Mouse (Mus musculus): ENCODE data around the gene Slc9a3r2. TPM values are rescaled to one million over a fixed set of nuclear protein-coding genes. Genes with fewer than 3 reads are reported as not detected.
A peak's percentile ranks its signal among the peaks of the same experiment; 100 is the strongest.
"Not testable (repeated sequence)": the region's sequence is repeated elsewhere in the genome, so short reads cannot be mapped to it uniquely, and the experiment has no call there.

The Slc9a3r2 gene
- total and polyA plus RNA-seq, 2 experiments from 2014 or later = 60.6 to 91.1 TPM

- peak; percentile 72 for DNase-seq (ENCODE audit: low spot score)
- 24% methylated on average over 6 of the region's 6 CpGs for WGBS
- no peaks in the 10 kb centered on the region for H3K36me3 ChIP-seq (ENCODE audit: insufficient read depth, low read length)
- H3K4me2 ChIP-seq (ENCODE audit: low read depth, low read length) = no peak overlapping the region
- peaks cover 14% of the 10 kb centered on the region for H3K4me1 ChIP-seq (ENCODE audit: insufficient read depth, low read length)
- H3K27ac ChIP-seq = no peak overlapping the region
- no peaks in the 10 kb centered on the region for H3K27me3 ChIP-seq (ENCODE audit: insufficient read depth, low read length)
- TF ChIP-seq CTCF (IDR thresholded peaks at IDR 0.05; ENCODE audit: low read depth) = peak; percentile 80
- H3K9me3 ChIP-seq (ENCODE audit: low read length) = no peaks in the 10 kb centered on the region
- H3K9ac ChIP-seq (replicated peaks; ENCODE audit: low read length) = no peak overlapping the region
- H3K4me3 ChIP-seq (ENCODE audit: low read length) = no peak overlapping the region
- no peak for ATAC-seq
Measured at GRCm38 (mm10) chr17:24667416-24667815, 17.3 kb upstream of the Slc9a3r2 start.

GRCm38 (mm10) chr17:24667011-24667410, 16.9 kb upstream of the Slc9a3r2 start:
- not testable (repeated sequence) for H3K4me2 ChIP-seq (ENCODE audit: low read depth, low read length); H3K9me3 ChIP-seq (ENCODE audit: low read length); H3K27me3 ChIP-seq (ENCODE audit: insufficient read depth, low read length); DNase-seq (ENCODE audit: low spot score); H3K4me3 ChIP-seq (ENCODE audit: low read length); H3K36me3 ChIP-seq (ENCODE audit: insufficient read depth, low read length); H3K9ac ChIP-seq (replicated peaks; ENCODE audit: low read length); H3K27ac ChIP-seq; ATAC-seq
- peaks cover 14% of the 10 kb centered on the region for H3K4me1 ChIP-seq (ENCODE audit: insufficient read depth, low read length)
- 68% methylated on average over 7 of the region's 7 CpGs for WGBS

- WGBS = 3% methylated on average over 47 of the region's 47 CpGs
- Histone ChIP-seq H3K27me3 (ENCODE audit: insufficient read depth, low read length) (peaks cover 24% of the 10 kb centered on the region; the same call in 1 of the 2 replicates), H3K36me3 (ENCODE audit: insufficient read depth, low read length) (no peaks in the 10 kb centered on the region), H3K27ac (no peak within 1 kb of the TSS), H3K9me3 (ENCODE audit: low read length) (no peaks in the 10 kb centered on the region), H3K4me1 (ENCODE audit: insufficient read depth, low read length) (peaks cover 7% of the 10 kb centered on the region), H3K4me3 (ENCODE audit: low read length) (peak within 1 kb of the TSS; percentile 33), H3K4me2 (ENCODE audit: low read depth, low read length) (peak within 1 kb of the TSS; percentile 54), H3K9ac (replicated peaks; ENCODE audit: low read length) (peak within 1 kb of the TSS; percentile 35; the same call in 1 of the 2 replicates)
- no peak for DNase-seq (ENCODE audit: low spot score)
- TF ChIP-seq CTCF (IDR thresholded peaks at IDR 0.05; ENCODE audit: low read depth) = no peak
- ATAC-seq = no peak
Measured at GRCm38 (mm10) chr17:24658017-24658758, 8.1 kb upstream of the Slc9a3r2 start, which contains the start of gene Npw. TSS of gene Npw (minus strand) at chr17:24658457.

- ATAC-seq = no peak
- no peak overlapping the region for H3K27ac ChIP-seq
- 72% methylated on average over 4 of the region's 4 CpGs for WGBS
Measured at GRCm38 (mm10) chr17:24654969-24655368, 4.8 kb upstream of the Slc9a3r2 start.

GRCm38 (mm10) chr17:24653967-24654710, 4.0 kb upstream of the Slc9a3r2 start:
- Histone ChIP-seq H3K27me3 (ENCODE audit: insufficient read depth, low read length) (peaks cover 15% of the 10 kb centered on the region; the same call in 1 of the 2 replicates), H3K9me3 (ENCODE audit: low read length) (no peaks in the 10 kb centered on the region), H3K4me2 (ENCODE audit: low read depth, low read length) (peak overlapping the region; percentile 40), H3K36me3 (ENCODE audit: insufficient read depth, low read length) (no peaks in the 10 kb centered on the region), H3K4me3 (ENCODE audit: low read length) (no peak overlapping the region), H3K4me1 (ENCODE audit: insufficient read depth, low read length) (peaks cover 11% of the 10 kb centered on the region), H3K27ac (no peak overlapping the region), H3K9ac (replicated peaks; ENCODE audit: low read length) (no peak overlapping the region)
- peak; percentile 97 for TF ChIP-seq CTCF (IDR thresholded peaks at IDR 0.05; ENCODE audit: low read depth)
- ATAC-seq = peak; percentile 75
- 9% methylated on average over 18 of the region's 19 CpGs for WGBS
- peak; percentile 87 for DNase-seq (ENCODE audit: low spot score)

More at GRCm38 (mm10) chr17:24654969-24655368, 4.8 kb upstream of the Slc9a3r2 start:
- no peak for TF ChIP-seq CTCF (IDR thresholded peaks at IDR 0.05; ENCODE audit: low read depth)
- no peaks in the 10 kb centered on the region for H3K36me3 ChIP-seq (ENCODE audit: insufficient read depth, low read length)
- DNase-seq (ENCODE audit: low spot score) = no peak
- H3K4me3 ChIP-seq (ENCODE audit: low read length) = no peak overlapping the region
- no peaks in the 10 kb centered on the region for H3K9me3 ChIP-seq (ENCODE audit: low read length)
- H3K4me2 ChIP-seq (ENCODE audit: low read depth, low read length) = no peak overlapping the region
- H3K27me3 ChIP-seq (ENCODE audit: insufficient read depth, low read length) = peaks cover 16% of the 10 kb centered on the region; the same call in 1 of the 2 replicates
- no peak overlapping the region for H3K9ac ChIP-seq (replicated peaks; ENCODE audit: low read length)
- H3K4me1 ChIP-seq (ENCODE audit: insufficient read depth, low read length) = peaks cover 7% of the 10 kb centered on the region

- H3K36me3 ChIP-seq (ENCODE audit: insufficient read depth, low read length) = no peaks in the 10 kb centered on the region
- DNase-seq (ENCODE audit: low spot score) (no peak), ATAC-seq (no peak)
- no peak overlapping the region for H3K4me3 ChIP-seq (ENCODE audit: low read length)
- H3K9me3 ChIP-seq (ENCODE audit: low read length) = no peaks in the 10 kb centered on the region
- WGBS = 61% methylated on average over 3 of the region's 3 CpGs
- peaks cover 4% of the 10 kb centered on the region; the same call in 1 of the 2 replicates for H3K4me1 ChIP-seq (ENCODE audit: insufficient read depth, low read length)
- no peak overlapping the region for H3K27ac ChIP-seq
- no peaks in the 10 kb centered on the region for H3K27me3 ChIP-seq (ENCODE audit: insufficient read depth, low read length)
- H3K4me2 ChIP-seq (ENCODE audit: low read depth, low read length) = no peak overlapping the region
- H3K9ac ChIP-seq (replicated peaks; ENCODE audit: low read length) = no peak overlapping the region
- TF ChIP-seq CTCF (IDR thresholded peaks at IDR 0.05; ENCODE audit: low read depth) = no peak
Measured at GRCm38 (mm10) chr17:24651835-24652234, 1.7 kb upstream of the Slc9a3r2 start.

Measured in hindbrain, postnatal 0 days (tissue).